Mouse (Mus musculus) left cerebral cortex, postnatal 36 days (tissue): ENCODE measurements around the gene Cab39l. TPM values are rescaled to one million over a fixed set of nuclear protein-coding genes. Genes with fewer than 3 reads are reported as not detected.
A peak's percentile ranks its signal among the peaks of the same experiment; 100 is the strongest.
"Not testable (repeated sequence)": the region's sequence is repeated elsewhere in the genome, so short reads cannot be mapped to it uniquely, and the experiment has no call there.

Source experiments
- DNase-seq, 2 experiments: peaks; one replicate each; pipeline ENCODE4 v3.0.0; 2021 to 2022; ENCODE audit warnings: low spot score in 2 of 2, mixed read lengths in 1 of 2
- intact Hi-C: fragments of 180-260 bp; cut with DNase I; formaldehyde crosslinking; loops from one replicate; pipeline ENCODE4 v1.15.1; 2025
- total RNA-seq, 2 experiments: library from RNA; stranded (reverse); gene quantifications; 2 replicates each; pipeline ENCODE4 v1.2.3; 2021

Cab39l gene
- total RNA-seq, 2 experiments from 2014 or later, result 19.9 to 24.2 TPM

- intact Hi-C loops, result loop anchor here (10.0 kb wide), 3 partner anchors 219 to 399 kb away; no protein-coding TSS in a partner anchor
These were observed 113.3 kb downstream of the Cab39l start for GRCm38 (mm10) chr14:59554025-59554424.

GRCm38 (mm10) chr14:59555018-59555417, 114.2 kb downstream of the Cab39l start:
- no peak for DNase-seq
- intact Hi-C loops, result loop anchor here (5.0 to 10.0 kb wide), 5 partner anchors 88 to 400 kb away; no protein-coding TSS in a partner anchor

More at GRCm38 (mm10) chr14:59554025-59554424, 113.3 kb downstream of the Cab39l start:
- DNase-seq, result no peak

- DNase-seq, result peak; percentile 52 to 81
- intact Hi-C loops, result loop anchor here (5.0 to 10.0 kb wide), 5 partner anchors 89 to 401 kb away; no protein-coding TSS in a partner anchor
These were observed 115.3 kb downstream of the Cab39l start for GRCm38 (mm10) chr14:59555928-59556531.

- no peak for DNase-seq
- intact Hi-C loops, result loop anchor here (5.0 to 10.0 kb wide), 5 partner anchors 90 to 402 kb away; no protein-coding TSS in a partner anchor
These were observed 116.3 kb downstream of the Cab39l start for GRCm38 (mm10) chr14:59557071-59557470.

- DNase-seq, result no peak
- intact Hi-C loops, result loop anchor here (5.0 to 10.0 kb wide), 5 partner anchors 91 to 403 kb away; no protein-coding TSS in a partner anchor
These were observed 117.1 kb downstream of the Cab39l start for GRCm38 (mm10) chr14:59557886-59558285.

GRCm38 (mm10) chr14:59566756-59567155, 126.0 kb downstream of the Cab39l start:
- intact Hi-C loops, result no loop called here
- DNase-seq, result no peak

GRCm38 (mm10) chr14:59576385-59576784, 135.6 kb downstream of the Cab39l start:
- intact Hi-C loops, result no loop called here
- no peak for DNase-seq

GRCm38 (mm10) chr14:59590614-59591013, 149.8 kb downstream of the Cab39l start:
- intact Hi-C loops, result loop anchor here (10.0 kb wide), 1 partner anchor 436 kb away; no protein-coding TSS in a partner anchor
- no peak for DNase-seq

GRCm38 (mm10) chr14:59591901-59592300, 151.1 kb downstream of the Cab39l start:
- no peak for DNase-seq
- intact Hi-C loops, result loop anchor here (10.0 kb wide), 1 partner anchor 437 kb away; no protein-coding TSS in a partner anchor

GRCm38 (mm10) chr14:59592593-59592992, 151.8 kb downstream of the Cab39l start:
- intact Hi-C loops, result loop anchor here (10.0 kb wide), 1 partner anchor 438 kb away; no protein-coding TSS in a partner anchor
- no peak for DNase-seq

GRCm38 (mm10) chr14:59594988-59595387, 154.2 kb downstream of the Cab39l start:
- DNase-seq, result no peak
- intact Hi-C loops, result loop anchor here (10.0 kb wide), 1 partner anchor 440 kb away; no protein-coding TSS in a partner anchor

- intact Hi-C loops, result loop anchor here (10.0 kb wide), 1 partner anchor 443 kb away; no protein-coding TSS in a partner anchor
These were observed 156.9 kb downstream of the Cab39l start, which contains the start of gene Cdadc1 for GRCm38 (mm10) chr14:59597398-59598259. Gene Cdadc1, minus strand, starts transcription at chr14:59597959.

GRCm38 (mm10) chr14:59598260-59598627, 157.5 kb downstream of the Cab39l start:
- no peak for DNase-seq
- intact Hi-C loops, result loop anchor here (10.0 kb wide), 1 partner anchor 443 kb away; no protein-coding TSS in a partner anchor

More at GRCm38 (mm10) chr14:59597398-59598259, 156.9 kb downstream of the Cab39l start, which contains the start of gene Cdadc1:
- DNase-seq, result peak; percentile 95 to 99

GRCm38 (mm10) chr14:59604002-59604645, 163.4 kb downstream of the Cab39l start:
- DNase-seq, result no peak
- intact Hi-C loops, result loop anchor here (2.0 kb wide), 1 partner anchor 413 kb away; no protein-coding TSS in a partner anchor

GRCm38 (mm10) chr14:59605671-59606353, 165.0 kb downstream of the Cab39l start:
- intact Hi-C loops, result loop anchor here (1.0 to 2.0 kb wide), 2 partner anchors 338 to 411 kb away; no protein-coding TSS in a partner anchor
- DNase-seq, result peak in 1 of 2 experiments; percentile 51

- DNase-seq, result no peak
- intact Hi-C loops, result no loop called here
These were observed 166.2 kb downstream of the Cab39l start for GRCm38 (mm10) chr14:59607021-59607420.

- intact Hi-C loops, result loop anchor here (2.0 kb wide), 2 partner anchors 330 to 404 kb away; no protein-coding TSS in a partner anchor
- peak in 1 of 2 experiments; percentile 37 for DNase-seq
These were observed 172.3 kb downstream of the Cab39l start for GRCm38 (mm10) chr14:59612920-59613625.

- intact Hi-C loops, DNase-seq: not testable (repeated sequence)
These were observed 173.4 kb downstream of the Cab39l start for GRCm38 (mm10) chr14:59614149-59614548.
